Mouse (Mus musculus) urinary bladder, postnatal 10 days (tissue): Measurements from ENCODE around the gene 4632433K11Rik.

Source experiments
- DNase-seq: peaks from one replicate; pipeline ENCODE4 v3.0.0; 2022; ENCODE audit warnings: low spot score

The 4632433K11Rik gene

DNA sequence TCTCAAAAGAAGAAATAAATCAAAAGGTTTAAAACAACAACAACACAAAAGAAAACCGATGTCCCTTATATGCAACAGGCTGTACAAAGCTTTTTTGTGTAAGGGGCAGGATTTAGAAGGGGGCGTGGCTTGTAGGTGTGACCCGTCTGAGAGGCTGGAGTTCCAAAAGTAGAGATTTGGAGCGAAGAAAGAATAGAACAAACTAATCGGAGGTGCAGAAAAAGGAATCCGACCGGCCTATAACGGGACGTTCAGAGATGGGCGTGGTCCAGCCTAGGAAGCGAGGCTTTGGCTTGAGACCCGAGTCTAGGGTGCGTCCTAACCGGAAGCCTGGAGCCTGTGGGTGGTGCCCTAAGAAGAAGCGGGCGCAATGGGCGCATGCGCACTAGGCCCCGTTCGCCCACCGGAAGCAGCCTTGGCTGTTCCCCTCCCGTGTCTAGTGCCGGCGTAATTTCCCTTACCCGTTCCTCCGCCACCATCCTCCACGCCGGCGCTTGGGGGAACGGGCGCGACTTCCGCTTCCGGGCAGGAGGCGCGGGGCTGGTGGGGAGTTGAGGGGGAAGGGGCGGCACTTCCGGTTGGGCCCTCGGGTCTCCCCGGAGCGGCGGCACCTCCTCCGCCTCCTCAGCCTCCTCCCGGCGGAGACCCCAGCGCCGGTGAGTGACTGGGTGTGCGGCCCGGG lies 13.8 kb upstream of the 4632433K11Rik start, which contains the start of the genes Zfp865 and Ccdc106:
TSS of gene Zfp865 (plus strand) at position 377 of the 682 bp plus-strand sequence.
TSS of gene Ccdc106 (plus strand) at position 554 of the 682 bp plus-strand sequence.
- peak; percentile 93 for DNase-seq

DNA sequence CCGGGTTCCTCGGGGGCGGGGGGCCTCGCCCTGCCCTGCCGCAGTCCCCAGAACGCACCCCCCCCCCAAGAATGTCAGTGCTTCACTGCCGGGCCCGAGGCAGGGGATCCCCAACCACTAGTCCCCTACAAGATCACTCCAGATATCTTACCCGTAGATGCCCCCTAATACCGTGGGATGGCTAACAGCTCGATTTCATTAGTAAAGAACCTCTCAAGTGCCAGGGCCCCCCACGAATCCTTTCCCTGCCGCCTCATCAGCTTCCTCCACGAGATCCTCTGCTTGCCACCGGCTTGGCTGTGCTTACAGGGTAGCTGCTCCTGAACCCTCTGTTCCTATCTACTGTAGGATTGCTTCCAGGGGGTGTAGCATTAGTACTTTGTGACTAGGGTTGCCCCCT lies 13.2 kb upstream of the 4632433K11Rik start:
- DNase-seq = no peak

DNA sequence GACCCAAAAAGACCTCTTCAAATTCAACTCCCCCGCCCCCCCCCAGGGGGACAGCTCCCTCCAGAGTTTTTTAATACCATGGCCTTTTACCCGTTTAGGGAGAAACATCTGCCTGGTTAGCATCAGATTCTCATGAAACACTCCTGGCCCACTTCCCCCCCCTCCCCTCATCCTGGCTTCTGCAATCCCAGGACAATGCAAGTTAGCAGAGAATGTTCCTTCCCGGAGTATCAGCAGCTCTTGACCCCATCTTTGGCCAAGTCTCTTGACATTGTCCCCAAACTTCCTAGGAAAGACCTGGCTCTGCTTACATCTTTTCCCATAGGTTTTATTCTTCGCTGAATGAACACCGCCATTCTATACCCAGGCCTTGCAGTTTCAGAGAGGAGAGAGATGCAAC lies 12.7 kb upstream of the 4632433K11Rik start:
- no peak for DNase-seq

DNA sequence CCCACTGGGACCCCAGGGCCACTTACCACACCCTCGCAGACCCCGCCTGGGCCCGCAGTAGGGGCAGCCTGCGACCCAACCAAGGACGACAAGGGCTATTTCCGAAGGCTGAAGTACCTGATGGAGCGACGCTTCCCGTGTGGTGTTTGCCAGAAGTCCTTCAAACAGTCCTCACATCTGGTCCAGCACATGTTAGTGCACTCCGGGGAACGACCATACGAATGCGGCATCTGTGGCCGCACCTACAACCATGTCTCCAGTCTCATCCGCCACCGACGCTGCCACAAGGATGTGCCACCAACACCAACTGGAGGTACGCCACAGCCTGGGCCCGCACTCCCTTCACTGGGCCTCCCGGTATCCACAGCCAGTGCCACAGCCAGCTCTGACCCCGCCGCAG lies 4.4 kb upstream of the 4632433K11Rik start:
- no peak for DNase-seq

DNA sequence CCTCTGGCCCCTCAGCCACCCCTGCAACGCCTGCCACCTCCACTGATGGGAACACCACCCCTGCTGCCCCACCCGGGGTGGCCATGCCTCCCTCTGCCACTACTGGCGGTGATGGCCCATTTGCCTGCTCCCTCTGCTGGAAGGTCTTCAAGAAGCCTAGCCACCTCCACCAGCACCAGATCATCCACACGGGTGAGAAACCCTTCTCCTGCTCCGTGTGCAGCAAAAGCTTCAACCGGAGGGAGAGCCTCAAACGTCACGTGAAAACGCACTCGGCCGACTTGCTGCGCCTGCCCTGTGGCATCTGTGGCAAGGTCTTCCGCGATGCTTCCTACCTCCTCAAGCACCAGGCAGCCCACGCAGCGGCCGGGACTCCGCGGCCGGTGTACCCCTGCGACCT lies 4.0 kb upstream of the 4632433K11Rik start:
- no peak for DNase-seq

DNA sequence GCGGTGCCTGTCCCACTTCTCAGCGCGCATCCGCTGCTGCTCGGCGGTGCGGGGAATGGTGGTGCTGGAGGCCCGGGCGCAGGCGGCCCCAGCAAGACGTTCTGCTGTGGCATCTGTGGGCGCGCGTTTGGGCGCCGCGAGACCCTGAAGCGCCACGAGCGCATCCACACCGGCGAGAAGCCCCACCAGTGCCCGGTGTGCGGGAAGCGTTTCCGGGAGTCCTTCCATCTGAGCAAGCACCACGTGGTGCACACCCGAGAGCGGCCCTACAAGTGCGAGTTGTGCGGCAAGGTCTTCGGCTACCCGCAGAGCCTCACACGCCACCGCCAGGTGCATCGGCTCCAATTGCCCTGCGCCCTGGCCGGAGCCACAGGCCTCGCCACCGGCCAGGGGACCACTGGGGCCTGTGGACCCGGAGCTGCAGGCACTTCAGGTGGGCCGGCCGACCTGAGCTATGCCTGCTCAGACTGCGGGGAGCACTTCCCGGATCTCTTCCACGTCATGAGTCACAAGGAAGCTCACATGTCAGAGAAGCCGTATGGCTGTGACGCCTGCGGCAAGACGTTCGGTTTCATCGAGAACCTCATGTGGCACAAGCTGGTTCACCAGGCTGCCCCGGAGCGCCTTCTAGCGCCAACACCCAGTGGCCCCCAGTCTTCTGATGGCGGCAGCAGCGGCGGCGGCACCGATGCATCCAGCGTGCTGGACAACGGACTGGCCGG lies 3.2 kb upstream of the 4632433K11Rik start:
- DNase-seq = no peak

DNA sequence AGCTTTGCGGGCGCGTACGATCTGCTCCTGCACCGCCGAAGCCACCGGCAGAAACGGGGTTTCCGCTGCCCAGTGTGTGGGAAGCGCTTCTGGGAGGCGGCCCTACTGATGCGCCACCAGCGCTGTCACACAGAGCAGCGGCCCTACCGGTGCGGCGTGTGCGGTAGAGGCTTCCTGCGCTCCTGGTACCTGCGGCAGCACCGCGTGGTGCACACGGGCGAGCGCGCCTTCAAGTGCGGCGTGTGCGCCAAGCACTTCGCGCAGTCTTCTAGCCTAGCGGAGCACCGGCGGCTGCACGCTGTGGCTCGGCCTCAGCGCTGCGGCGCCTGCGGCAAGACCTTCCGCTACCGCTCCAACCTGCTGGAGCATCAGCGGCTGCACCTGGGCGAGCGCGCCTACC lies 2.4 kb upstream of the 4632433K11Rik start:
- DNase-seq = no peak

DNA sequence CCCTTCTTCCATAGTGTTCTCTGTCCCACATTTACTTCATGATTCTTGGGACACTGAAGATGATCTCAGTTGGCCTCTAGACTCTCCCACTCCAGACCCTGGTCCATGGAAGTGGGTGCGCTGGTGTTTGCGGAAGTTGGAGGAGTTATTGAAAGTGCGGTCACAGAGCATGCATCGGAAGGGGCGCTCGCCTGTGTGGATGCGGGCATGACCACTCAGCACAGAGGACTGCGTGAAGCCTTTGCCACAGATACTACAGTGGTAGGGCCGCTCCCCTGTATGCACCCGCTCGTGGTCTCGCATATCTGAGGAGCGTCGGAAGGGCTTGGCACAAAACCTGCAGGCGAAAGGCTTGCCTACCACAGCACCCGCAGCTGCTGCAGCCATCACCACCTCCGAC lies 1.7 kb downstream of the 4632433K11Rik start:
- DNase-seq = no peak

DNA sequence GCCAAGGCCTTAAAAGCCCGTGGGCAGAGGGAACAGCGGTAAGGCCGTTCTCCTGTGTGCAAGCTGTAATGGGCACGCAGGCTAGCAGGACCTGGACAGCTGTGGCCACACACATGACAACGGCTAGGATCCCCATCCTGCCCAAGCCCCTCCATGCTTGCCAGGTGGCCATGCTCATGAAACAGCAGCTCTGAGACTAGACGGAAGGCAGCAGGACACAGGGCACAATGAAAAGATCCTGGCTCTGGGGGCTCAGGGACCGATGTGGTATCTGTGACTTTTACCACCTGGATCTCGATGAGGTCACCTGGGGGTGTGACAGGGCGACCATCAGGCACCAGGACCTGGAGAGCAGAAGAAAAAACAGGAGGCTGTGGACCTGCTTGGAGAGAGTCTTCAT lies 2.2 kb downstream of the 4632433K11Rik start:
- no peak for DNase-seq

DNA sequence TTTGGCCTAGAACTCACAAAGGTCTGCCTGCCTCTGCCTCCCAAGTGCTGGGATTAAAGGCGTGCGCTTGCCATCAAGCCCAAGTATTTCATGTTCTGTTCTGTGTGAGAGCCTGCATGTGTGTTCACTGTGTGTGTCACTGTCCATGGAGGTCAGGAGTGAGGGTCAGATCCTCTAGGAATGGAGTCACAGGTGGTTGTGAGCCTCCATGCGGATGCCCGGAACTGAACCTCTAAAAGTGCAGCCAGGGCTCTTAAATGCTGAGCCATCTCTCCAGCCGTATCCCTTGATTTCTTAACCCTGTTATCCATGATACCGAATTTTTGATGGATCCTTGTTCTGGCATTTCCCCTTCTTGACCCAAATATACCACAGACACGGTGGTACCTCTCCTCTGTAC lies 3.1 kb downstream of the 4632433K11Rik start:
- no peak for DNase-seq

DNA sequence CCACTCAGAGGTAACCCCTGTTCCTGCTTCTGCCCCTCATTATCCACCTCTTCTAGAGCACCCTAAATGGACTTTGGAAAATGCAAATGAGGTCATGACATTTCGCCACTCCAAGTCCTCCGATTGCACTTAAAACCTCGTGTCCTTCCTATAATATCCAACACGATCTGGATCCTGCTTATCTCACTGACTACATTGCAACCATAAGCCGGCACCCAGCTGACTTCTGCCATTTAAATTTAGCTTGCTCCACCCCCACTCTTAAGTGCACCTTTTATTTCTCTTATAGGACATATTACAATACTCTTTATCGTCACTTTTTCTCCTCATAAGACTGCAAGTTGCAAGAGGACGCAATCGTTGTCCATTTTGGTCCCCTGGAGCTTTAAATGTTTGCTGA lies 3.5 kb downstream of the 4632433K11Rik start:
- no peak for DNase-seq

DNA sequence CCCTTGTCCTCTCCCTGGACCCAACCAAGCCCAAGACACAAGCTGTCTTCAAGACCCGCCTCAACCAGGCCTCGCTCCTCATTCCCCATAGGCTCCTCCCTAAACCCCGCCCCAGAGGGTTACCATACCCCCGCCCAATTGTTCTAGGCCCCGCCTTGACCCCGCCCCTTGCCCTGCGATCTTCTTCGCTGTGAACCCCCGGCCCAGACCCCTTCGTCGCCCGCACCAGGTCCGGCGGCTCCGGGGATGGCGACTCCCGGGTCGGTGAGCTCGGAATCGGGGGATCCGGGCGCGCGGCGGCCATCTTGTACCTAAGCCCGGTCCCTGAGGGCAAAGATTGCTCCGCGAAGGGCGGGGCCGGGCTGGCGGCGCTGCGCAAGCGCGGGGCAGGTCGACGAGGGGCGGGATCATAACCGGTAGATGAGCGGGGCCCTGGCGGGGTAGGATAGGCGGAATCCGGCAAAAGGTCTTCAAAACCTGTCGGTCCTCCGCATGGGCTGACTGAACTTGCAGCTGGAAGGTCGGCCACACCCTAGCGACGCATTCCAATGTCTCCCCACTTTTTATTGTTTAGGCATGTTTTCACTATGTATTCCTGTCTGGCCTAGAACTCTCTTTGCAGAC lies 4.3 kb downstream of the 4632433K11Rik start, which contains the start of gene Zfp784:
TSS of gene Zfp784 (minus strand) at position 338 of the 624 bp plus-strand sequence.
- peak; percentile 70 for DNase-seq

DNA sequence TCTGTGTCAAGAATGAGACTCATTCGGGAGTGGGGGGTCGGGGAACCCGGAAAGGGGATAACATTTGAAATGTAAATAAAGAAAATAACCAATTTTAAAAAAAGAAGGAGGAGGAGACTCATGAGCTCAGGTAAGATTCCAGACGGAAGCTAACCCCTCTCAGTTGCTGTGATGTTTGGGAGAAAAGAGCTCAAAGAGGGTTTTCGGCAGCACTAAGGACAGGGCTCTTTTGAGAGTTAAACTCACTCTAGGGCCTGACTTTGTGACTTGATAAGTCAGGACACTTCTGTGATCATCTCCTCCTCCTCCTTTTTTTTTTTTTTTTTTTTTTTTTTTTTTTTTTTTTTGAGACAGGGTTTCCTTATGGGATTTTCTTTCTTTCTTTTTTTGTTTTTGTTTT lies 5.0 kb downstream of the 4632433K11Rik start:
- DNase-seq = no peak

DNA sequence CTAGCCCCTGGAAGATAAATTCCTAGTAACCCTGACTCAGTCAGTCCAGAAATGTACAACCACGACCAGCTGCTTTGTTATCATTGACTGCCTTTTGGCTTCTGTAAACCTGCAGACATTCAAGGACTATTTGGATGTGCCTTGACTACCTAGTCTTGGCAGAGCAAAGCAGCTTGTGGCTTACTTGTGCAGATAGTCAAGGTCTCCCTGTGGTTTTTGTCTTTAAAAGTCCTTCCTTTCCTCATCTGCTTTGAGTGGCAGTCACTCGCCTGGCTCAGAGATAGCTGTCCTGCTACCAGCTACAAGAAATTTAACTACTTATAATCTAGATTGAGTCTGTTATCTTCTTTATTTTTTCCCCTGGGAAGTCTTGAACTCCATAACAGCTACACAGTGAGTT lies 11.1 kb downstream of the 4632433K11Rik start:
- DNase-seq = no peak

DNA sequence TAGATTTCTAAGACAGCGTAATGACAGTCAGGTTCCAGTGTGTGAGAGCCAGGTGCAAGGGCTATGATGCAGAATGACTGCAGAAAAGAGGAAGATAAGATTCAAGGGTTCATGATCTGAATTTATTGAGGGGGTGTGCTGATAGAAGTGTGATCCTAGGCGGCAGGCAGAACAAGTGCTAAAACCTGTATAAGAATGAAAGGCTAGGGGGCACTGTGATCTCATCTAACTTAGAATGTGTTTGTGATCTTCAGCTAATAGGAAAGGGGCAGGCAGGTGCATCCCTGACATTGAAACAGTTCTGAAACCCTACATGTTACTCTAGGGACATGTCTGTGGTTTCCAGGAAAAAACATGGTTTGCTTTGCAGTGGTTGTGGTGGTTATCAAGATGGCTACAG lies 12.2 kb downstream of the 4632433K11Rik start:
- no peak for DNase-seq

DNA sequence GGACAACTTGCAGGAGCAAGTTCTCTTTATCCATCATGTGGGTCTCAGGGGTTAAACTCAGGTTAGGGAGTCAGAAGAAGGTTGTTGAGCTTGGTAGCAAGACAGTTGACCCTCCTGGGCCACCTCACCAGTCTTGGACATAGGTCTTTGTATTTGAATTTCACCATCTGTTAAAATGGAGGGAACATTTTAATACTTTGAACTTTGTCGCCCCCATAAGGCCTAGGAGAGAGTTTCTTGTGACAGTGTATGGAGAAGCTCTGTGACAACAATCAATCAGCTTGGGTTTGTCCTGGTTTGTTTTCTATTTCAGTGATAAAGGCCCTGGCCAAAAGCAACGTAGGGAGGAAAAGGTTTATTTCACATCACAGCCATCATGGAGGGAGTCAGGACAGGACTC lies 13.4 kb downstream of the 4632433K11Rik start:
- no peak for DNase-seq

DNA sequence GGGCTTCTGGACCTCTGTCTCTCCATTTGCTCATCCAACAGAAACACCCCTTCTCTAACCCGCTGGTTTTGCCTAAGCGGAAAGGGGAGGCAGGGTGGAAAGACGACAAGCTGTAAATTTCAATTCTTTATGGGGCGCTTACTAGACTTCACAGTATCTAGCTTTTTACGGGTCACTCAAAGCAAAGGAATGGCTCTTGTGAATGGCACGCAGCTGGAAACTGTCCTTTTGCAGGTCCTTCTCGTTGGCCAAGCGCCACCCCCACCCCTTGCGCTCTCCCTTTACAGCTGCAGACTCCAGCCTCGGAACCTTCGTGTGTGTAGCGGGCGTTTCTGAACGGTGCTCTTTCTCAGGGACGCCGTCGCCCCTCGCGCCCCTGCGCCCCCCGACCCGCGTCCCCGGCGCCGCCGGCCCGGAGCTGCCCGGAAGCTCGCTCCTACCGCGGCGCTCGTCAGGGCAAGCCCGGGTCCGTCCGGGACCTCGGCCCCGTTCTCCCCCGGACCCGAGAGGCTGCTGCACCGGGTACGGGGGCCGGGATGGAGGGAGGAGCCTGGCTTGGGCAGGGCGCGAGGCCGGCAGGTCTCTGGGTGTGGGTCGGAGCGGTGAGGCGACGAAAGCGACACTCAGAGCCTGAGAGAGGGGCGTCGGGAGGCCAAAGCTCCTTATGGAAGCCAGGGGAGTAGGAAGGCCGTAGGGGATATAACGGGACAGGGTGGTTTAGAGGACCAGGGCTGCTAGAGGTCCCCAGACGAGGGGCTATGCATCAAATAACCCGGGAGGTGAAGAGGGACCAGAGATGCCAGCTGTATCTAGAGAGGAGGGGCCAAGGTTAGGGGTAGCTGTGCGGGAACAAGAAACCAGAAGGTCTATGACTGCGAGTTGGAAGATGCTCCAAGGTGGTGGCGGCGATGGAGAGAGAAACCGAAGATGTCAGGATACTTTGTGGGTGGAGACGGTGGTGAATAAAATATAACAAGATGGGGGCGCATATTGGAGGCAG lies 17.6 kb downstream of the 4632433K11Rik start, which contains the start of gene Zfp580:
TSS of gene Zfp580 (plus strand) at position 346 of the 1,000 bp plus-strand sequence.
- DNase-seq = no peak

DNA sequence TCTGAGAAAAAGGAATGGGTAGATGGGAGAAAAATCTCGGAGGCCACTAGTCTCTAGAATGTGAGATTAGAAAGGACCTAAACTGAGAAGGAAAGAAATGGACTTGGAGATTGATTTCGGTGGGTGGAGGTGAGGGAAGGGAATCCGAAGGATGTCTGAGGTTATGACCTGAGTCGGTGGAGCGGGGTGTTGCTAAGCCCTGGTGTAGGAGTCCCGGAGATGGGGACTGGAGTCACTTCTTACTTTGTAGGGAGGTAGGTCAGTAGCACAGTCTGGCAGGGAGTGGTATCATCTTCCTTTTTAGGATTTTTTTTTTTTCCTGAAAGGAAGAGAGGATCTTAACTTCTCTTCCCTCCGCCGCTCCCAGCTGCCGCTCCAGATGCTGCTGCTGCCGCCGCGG lies 18.5 kb downstream of the 4632433K11Rik start:
- no peak for DNase-seq

DNA sequence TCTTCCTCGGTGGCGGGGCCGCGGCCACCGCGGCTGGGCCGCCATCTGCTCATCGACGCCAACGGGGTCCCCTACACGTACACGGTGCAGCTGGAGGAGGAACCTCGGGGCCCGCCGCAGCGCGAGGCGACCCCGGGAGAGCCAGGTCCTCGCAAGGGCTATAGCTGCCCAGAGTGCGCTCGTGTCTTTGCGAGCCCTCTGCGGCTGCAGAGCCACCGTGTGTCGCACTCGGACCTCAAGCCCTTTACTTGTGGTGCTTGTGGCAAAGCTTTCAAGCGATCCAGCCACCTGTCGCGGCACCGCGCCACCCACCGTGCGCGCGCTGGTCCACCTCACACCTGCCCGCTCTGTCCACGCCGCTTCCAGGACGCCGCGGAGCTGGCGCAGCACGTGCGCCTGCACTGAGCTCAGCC lies 19.0 kb downstream of the 4632433K11Rik start:
- no peak for DNase-seq

DNA sequence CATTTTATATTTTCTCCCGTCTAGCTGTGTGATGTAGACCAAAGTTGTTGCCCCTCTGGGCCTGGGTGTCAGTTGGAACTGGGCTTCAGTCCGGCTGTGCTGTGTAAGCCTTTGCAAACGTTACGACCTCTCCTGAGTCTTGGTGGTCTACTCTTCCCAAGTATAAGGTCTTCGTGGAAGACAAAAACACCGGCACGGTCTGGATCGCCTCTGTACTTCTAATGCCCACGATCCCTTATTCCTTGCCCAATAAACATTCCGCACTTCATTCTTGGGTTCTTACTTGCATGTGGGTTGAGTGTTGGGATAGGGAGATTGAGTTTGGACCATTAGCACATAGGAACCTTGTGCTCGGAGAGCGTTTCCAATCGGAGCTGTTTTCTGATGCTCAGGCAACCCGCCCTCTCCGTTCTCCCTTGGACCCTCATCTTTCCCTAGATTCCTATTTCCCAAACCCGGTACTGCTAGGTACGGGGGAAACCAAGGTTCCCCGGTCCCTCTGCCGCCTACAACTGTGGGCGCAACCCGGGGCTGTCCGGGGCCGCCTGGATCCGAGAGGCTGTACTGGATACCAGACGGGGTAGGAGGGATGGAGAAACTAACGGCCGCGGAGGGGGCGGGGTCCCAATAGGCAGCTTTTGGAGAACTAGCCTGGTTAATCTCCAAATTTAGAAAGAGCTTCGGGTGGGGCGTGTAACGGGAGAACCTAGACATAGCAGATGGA lies 19.7 kb downstream of the 4632433K11Rik start:
- no peak for DNase-seq

DNA sequence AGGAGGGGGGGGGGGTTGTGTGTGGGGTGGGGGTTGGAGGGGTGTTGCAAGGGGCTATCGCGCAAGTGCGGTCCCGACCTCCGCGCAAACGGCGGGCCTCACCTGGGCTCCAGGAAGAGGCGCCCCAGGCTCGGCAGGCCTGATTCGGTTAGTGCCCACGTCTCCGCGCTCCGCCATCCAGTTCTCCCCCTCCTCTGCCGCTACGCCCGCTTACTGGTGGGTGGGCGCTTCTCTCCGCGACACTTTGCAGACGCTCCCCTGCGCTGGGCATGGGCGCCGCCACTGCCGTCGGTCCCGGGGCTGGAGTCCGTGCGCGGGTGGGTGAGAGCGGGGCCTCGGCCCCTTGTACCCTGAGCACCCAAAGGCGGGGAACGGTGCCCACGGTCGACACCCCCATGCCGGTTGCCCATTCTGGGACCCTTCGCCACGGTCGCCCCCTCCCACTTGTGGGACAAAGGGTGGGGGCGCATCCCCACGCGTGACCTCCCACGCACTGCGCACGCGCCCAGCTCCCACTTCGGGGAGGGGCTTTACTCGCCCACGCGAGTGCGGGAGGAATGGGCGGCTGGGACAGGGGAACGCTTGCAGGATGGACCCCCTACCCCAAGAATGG lies 22.8 kb downstream of the 4632433K11Rik start:
- no peak for DNase-seq
